Mouse (Mus musculus) CH12.LX (cell line): ENCODE measurements at regions not wholly inside any gene's neighbourhood (a gene's known extent, or its start where the extent isn't known, plus 50 kb on each side); places are given as distances from the start of the nearest gene placed in this dataset.

Experiments
- EP300 ChIP-seq: IDR thresholded peaks from 2 replicates; pipeline ENCODE4 v1.6.1; 2011; ENCODE audit warnings: low read length, improper control_type of control experiment
- ETS1 ChIP-seq: conservative IDR thresholded peaks from 2 replicates; pipeline ENCODE4 v1.6.1; 2012; ENCODE audit warnings: low read depth, mild to moderate bottlenecking, inconsistent platforms, low read length, improper control_type of control experiment, moderate library complexity
- USF2 ChIP-seq: conservative IDR thresholded peaks from 2 replicates; pipeline ENCODE4 v1.6.1; 2011; ENCODE audit warnings: low read depth, low read length, improper control_type of control experiment

- TF ChIP-seq EP300 (no peak), ETS1 (no peak), USF2 (no peak)
These were observed 361.6 kb downstream of the Hs3st3b1 start for GRCm38 (mm10) chr11:63560466-63560865.
